Mouse (Mus musculus): ENCODE results near the gene Avl9.

- no peak for TF ChIP-seq CTCF (IDR thresholded peaks at IDR 0.05; ENCODE audit: low read depth, low read length)
- no peak for TF ChIP-seq POLR2AphosphoS5 (IDR thresholded peaks at IDR 0.05; ENCODE audit: insufficient replicate concordance, low read depth, low read length)
- no peak for TF ChIP-seq TAL1 (conservative IDR thresholded peaks at IDR 0.05; ENCODE audit: low read depth, low read length)
- no peak for TF ChIP-seq GATA1 (IDR thresholded peaks at IDR 0.05; ENCODE audit: borderline replicate concordance, low read length)
- TF ChIP-seq GATA2 (IDR thresholded peaks at IDR 0.05; ENCODE audit: borderline replicate concordance, low read depth, low read length), result no peak
Observed at GRCm38 (mm10) chr6:56753719-56754118, 39.0 kb downstream of the Avl9 start.

All from G1E (cell line).